Mouse (Mus musculus) ES-E14 (cell line): ENCODE measurements around the gene BC030499. TPM values are rescaled to one million over a fixed set of nuclear protein-coding genes. Genes with fewer than 3 reads are reported as not detected.

Source experiments
- DNase-seq: peaks from one replicate; pipeline ENCODE4 v3.0.0-alpha.2; 2013; ENCODE audit warnings: low read depth, low spot score
- H3K27ac ChIP-seq: 2 replicates; pipeline ENCODE4 v1.5.1; 2012; ENCODE audit warnings: low read depth, mild to moderate bottlenecking, low read length, moderate library complexity, mixed read lengths; ENCODE audit not compliant: poor library complexity, insufficient read depth, severe bottlenecking
- H3K36me3 ChIP-seq: 2 replicates; pipeline ENCODE4 v1.6.1; 2012; ENCODE audit warnings: mild to moderate bottlenecking, low read length, moderate library complexity, mixed read lengths; ENCODE audit not compliant: control insufficient read depth, poor library complexity, insufficient read depth, severe bottlenecking
- H3K4me1 ChIP-seq, 2 experiments: fragments of 150-350 bp in 1 of 2; sonication (generic) in 1 of 2; 2 replicates each; pipeline ENCODE4 v1.6.1; 2012; ENCODE audit warnings: low read length in 2 of 2, mild to moderate bottlenecking in 1 of 2, mixed read lengths in 1 of 2; ENCODE audit not compliant: control insufficient read depth in 2 of 2, insufficient read depth in 2 of 2, poor library complexity in 1 of 2
- H3K4me3 ChIP-seq, 2 experiments: fragments of 150-350 bp in 1 of 2; sonication (generic) in 1 of 2; 2 replicates each; pipeline ENCODE4 v1.5.1; 2012; ENCODE audit warnings: low read length in 2 of 2, low read depth in 1 of 2, mild to moderate bottlenecking in 1 of 2, mixed read lengths in 1 of 2; ENCODE audit not compliant: insufficient read depth in 1 of 2, poor library complexity in 1 of 2, severe bottlenecking in 1 of 2
- H3K9ac ChIP-seq: 2 replicates; pipeline ENCODE4 v1.6.1; 2012; ENCODE audit warnings: low read depth, mild to moderate bottlenecking, low read length, mixed read lengths; ENCODE audit not compliant: poor library complexity, insufficient read depth, severe bottlenecking
- H3K9me3 ChIP-seq: fragments of 150-350 bp; sonication (generic); 2 replicates; pipeline ENCODE4 v1.6.1; 2012; ENCODE audit warnings: low read depth, mild to moderate bottlenecking, low read length; ENCODE audit not compliant: control insufficient read depth, insufficient read depth
- CHD2 ChIP-seq: IDR thresholded peaks from 2 replicates; pipeline ENCODE4 v1.6.1; 2014; ENCODE audit warnings: mild to moderate bottlenecking, low read depth, low read length, inconsistent platforms
- HCFC1 ChIP-seq: IDR thresholded peaks from 2 replicates; pipeline ENCODE4 v1.6.1; 2012; ENCODE audit warnings: low read length, inconsistent platforms, borderline replicate concordance; ENCODE audit not compliant: insufficient read depth
- MAFK ChIP-seq: IDR thresholded peaks from 2 replicates; pipeline ENCODE4 v1.6.1; 2014; ENCODE audit warnings: mild to moderate bottlenecking, low read depth, low read length, inconsistent platforms; ENCODE audit not compliant: insufficient read depth
- ZC3H11A ChIP-seq: IDR thresholded peaks from 2 replicates; pipeline ENCODE4 v1.6.1; 2012; ENCODE audit warnings: low read depth, mild to moderate bottlenecking, inconsistent platforms, low read length, borderline replicate concordance
- ZNF384 ChIP-seq: IDR thresholded peaks from 2 replicates; pipeline ENCODE4 v1.6.1; 2012; ENCODE audit warnings: low read depth, low read length, inconsistent platforms
- in situ Hi-C, 2 experiments: fragments of 600-800 bp; cut with MboI; formaldehyde crosslinking; loops; one replicate each; pipeline ENCODE4 v1.15.1; 2025; ENCODE audit warnings: low sequenced_read_pairs in 2 of 2, inconsistent platforms in 1 of 2; ENCODE audit not compliant: unreplicated experiment in 2 of 2
- total RNA-seq: library from RNA; depleted of rRNA; stranded (reverse); fragments of 300-350 nt; gene quantifications from 2 replicates; pipeline ENCODE4 v1.2.3, GENCODE M21; 2012

The BC030499 gene
- total RNA-seq, 1 experiment: 2.0 TPM

DNA sequence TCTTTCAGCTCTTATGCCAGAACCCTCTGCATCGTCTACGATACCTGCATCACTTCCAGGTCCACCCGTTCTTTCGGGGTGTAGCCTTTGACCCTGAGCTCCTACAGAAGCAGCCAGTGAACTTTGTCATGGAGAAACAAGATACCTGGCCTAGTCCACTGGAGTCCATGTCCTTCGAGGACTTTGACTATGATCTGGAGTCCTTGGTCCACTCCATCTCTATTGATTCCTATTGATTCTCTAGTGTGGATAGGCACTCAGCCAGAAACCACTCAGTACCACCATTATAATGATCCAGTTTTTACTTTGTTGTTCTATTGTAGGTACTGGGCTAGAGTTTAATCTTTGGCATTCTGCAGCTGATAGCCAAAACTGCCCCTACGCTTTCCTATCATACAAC, 3.9 kb downstream of the BC030499 start:
- no peak for DNase-seq
- Histone ChIP-seq H3K9ac (no peak overlapping the region), H3K9me3 (no peaks in the 10 kb centered on the region), H3K36me3 (peaks cover 12% of the 10 kb centered on the region), H3K27ac (no peak overlapping the region), H3K4me1 (no peaks in the 10 kb centered on the region), H3K4me3 (no peak overlapping the region)
- TF ChIP-seq ZC3H11A (no peak), CHD2 (no peak), HCFC1 (no peak), ZNF384 (no peak), MAFK (no peak)
- in situ Hi-C loops: loop anchor here in 1 of 2 experiments (25.0 kb wide), 1 partner anchor 1718 kb away; no protein-coding TSS in a partner anchor

DNA sequence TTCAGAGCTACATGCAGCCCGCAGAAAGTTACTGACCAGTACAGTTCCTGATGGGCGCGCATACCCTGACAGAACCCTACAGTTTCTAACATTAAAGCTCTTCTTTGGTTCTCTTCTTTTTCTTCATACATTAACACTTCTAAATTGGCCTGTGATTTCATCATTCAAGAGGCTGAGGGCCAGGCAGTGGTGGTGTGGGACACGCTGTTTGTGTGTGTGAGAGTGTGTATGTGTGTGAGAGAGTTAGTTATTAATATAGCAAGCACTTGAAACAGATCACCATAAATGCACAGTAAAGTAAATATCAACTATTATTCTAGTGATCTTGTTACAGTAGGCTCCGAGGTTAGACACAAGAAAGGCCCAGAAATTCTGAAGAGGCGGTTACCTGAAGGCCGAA, 10.3 kb downstream of the BC030499 start:
- Histone ChIP-seq H3K9ac (peak overlapping the region; percentile 60; the same call in 1 of the 2 replicates), H3K36me3 (peaks cover 14% of the 10 kb centered on the region), H3K4me1 (no peaks in the 10 kb centered on the region), H3K27ac (no peak overlapping the region), H3K4me3 (peak overlapping the region; percentile 76 to 99), H3K9me3 (no peaks in the 10 kb centered on the region)
- in situ Hi-C loops: no loop called here
- no peak for DNase-seq
- no peak for TF ChIP-seq HCFC1
- TF ChIP-seq ZC3H11A: no peak
- no peak for TF ChIP-seq CHD2
- TF ChIP-seq ZNF384: no peak
- no peak for TF ChIP-seq MAFK

DNA sequence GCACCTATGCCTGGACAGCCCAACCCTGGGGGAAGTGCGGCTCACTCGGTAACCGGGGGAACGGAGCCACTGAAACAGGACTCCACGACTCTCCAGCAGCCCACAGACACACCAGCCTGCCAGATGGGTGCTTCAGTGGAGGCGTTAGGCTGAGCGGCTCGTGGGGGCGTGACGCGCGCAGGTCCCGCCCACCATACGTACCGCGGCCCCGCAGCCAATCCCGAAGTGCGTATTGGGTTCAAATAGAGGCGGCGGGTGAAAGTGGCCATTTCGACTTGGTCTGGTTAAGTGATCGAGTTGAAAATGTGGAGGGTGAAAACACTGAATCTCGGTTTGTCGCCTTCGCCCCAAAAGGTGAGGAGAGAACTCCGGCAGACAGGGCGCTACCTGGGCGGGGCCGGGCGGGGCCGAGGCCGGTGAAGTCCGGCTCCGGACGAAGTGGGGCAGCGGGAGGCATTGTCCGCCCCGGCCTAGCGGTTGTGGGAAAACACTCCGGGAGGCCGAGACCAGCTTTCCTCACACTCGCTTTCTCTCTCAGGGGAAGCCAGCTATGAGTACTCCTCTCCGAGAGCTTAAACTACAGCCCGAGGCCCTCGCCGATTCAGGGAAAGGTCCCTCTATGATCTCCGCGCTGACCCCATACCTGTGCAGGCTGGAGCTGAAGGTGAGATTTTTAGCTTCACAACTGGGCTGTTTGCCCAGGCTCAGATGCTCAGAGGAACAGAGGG, 10.9 kb downstream of the BC030499 start, which contains the start of gene Spag5:
Gene Spag5, plus strand, starts transcription at position 173 of the 728 bp plus-strand sequence.
- in situ Hi-C loops: no loop called here

DNA sequence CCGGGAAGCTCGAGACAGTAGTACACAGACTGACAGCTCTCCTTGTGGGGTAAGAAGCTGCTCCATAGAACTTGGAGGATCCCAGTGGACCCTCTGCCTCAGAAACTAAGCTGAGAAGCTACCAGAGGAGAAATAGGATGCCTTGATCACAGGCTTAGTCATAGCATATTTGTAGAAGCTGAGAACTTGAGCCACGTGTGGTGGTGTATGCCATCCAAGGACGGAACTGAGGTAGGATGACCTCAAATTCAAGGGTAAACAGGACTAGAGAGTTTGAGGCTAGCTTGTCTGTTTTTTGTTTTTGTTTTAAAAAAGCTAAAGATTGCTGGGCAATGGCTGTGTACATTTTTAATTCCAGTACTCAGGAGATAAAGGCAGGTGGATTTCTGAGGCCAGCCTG, 14.6 kb downstream of the BC030499 start:
- no peaks in the 10 kb centered on the region for H3K9me3 ChIP-seq
- in situ Hi-C loops: no loop called here

More for the DNA sequence above, 10.9 kb downstream of the BC030499 start, which contains the start of gene Spag5:
- peak; percentile 78 for DNase-seq
- H3K4me1 ChIP-seq: no peaks in the 10 kb centered on the region
- TF ChIP-seq ZNF384: no peak
- TF ChIP-seq MAFK: no peak
- TF ChIP-seq HCFC1: no peak; the same call in 1 of the 2 replicates
- no peak for TF ChIP-seq ZC3H11A
- TF ChIP-seq CHD2: no peak
- no peaks in the 10 kb centered on the region for H3K9me3 ChIP-seq
- peak within 1 kb of the TSS; percentile 76 to 99 for H3K4me3 ChIP-seq
- H3K9ac ChIP-seq: peak within 1 kb of the TSS; percentile 83
- H3K36me3 ChIP-seq: peaks cover 14% of the 10 kb centered on the region
- no peak within 1 kb of the TSS for H3K27ac ChIP-seq

More for the DNA sequence above, 14.6 kb downstream of the BC030499 start:
- DNase-seq: no peak
- Histone ChIP-seq H3K27ac (no peak overlapping the region), H3K4me1 (no peaks in the 10 kb centered on the region), H3K4me3 (no peak overlapping the region), H3K9ac (no peak overlapping the region), H3K36me3 (peaks cover 19% of the 10 kb centered on the region)
- TF ChIP-seq ZC3H11A: no peak
- TF ChIP-seq MAFK: no peak
